Mouse (Mus musculus) c-Kit-positive CD71-positive TER-119-negative erythroid progenitor cells, embryonic 14.5 days (primary cell): Measurements from ENCODE around the gene Pipox.

Experiments
- DNase-seq: peaks from one replicate; pipeline ENCODE4 v3.0.0-alpha.2; 2013; ENCODE audit warnings: low read depth

Pipox gene

GRCm38 (mm10) chr11:77908468-77908867, 14.6 kb upstream of the Pipox start:
- no peak for DNase-seq

GRCm38 (mm10) chr11:77906747-77907174, 12.9 kb upstream of the Pipox start:
- no peak for DNase-seq

- no peak for DNase-seq
Observed at GRCm38 (mm10) chr11:77906097-77906687, 12.3 kb upstream of the Pipox start.

GRCm38 (mm10) chr11:77904707-77905106, 10.8 kb upstream of the Pipox start:
- no peak for DNase-seq

- no peak for DNase-seq
Observed at GRCm38 (mm10) chr11:77903761-77904160, 9.9 kb upstream of the Pipox start.

- DNase-seq: no peak
Observed at GRCm38 (mm10) chr11:77901775-77902355, 8.0 kb upstream of the Pipox start.

- DNase-seq: no peak
Observed at GRCm38 (mm10) chr11:77901366-77901765, 7.5 kb upstream of the Pipox start.

- DNase-seq: no peak
Observed at GRCm38 (mm10) chr11:77900696-77901095, 6.8 kb upstream of the Pipox start.

- DNase-seq: no peak
Observed at GRCm38 (mm10) chr11:77900187-77900586, 6.3 kb upstream of the Pipox start.

GRCm38 (mm10) chr11:77896820-77897805, 3.2 kb upstream of the Pipox start:
- no peak for DNase-seq

GRCm38 (mm10) chr11:77896480-77896819, 2.6 kb upstream of the Pipox start:
- DNase-seq: no peak

GRCm38 (mm10) chr11:77896011-77896410, 2.1 kb upstream of the Pipox start:
- DNase-seq: no peak

GRCm38 (mm10) chr11:77894967-77895366, 1.1 kb upstream of the Pipox start:
- DNase-seq: no peak

- DNase-seq: no peak
Observed at GRCm38 (mm10) chr11:77893283-77893682, 613 bp downstream of the Pipox start.

- no peak for DNase-seq
Observed at GRCm38 (mm10) chr11:77892883-77893282, 1.0 kb downstream of the Pipox start.

- no peak for DNase-seq
Observed at GRCm38 (mm10) chr11:77890648-77891258, 3.1 kb downstream of the Pipox start.

- no peak for DNase-seq
Observed at GRCm38 (mm10) chr11:77889484-77889883, 4.4 kb downstream of the Pipox start.

- no peak for DNase-seq
Observed at GRCm38 (mm10) chr11:77888846-77889245, 5.0 kb downstream of the Pipox start.

GRCm38 (mm10) chr11:77887373-77887960, 6.4 kb downstream of the Pipox start:
- DNase-seq: no peak

- DNase-seq: no peak
Observed at GRCm38 (mm10) chr11:77885246-77885575, 8.7 kb downstream of the Pipox start.

GRCm38 (mm10) chr11:77884524-77885245, 9.2 kb downstream of the Pipox start:
- DNase-seq: no peak

- no peak for DNase-seq
Observed at GRCm38 (mm10) chr11:77876760-77877148, 17.1 kb downstream of the Pipox start.
